Mouse (Mus musculus): ENCODE data around the gene Kin.

DNA sequence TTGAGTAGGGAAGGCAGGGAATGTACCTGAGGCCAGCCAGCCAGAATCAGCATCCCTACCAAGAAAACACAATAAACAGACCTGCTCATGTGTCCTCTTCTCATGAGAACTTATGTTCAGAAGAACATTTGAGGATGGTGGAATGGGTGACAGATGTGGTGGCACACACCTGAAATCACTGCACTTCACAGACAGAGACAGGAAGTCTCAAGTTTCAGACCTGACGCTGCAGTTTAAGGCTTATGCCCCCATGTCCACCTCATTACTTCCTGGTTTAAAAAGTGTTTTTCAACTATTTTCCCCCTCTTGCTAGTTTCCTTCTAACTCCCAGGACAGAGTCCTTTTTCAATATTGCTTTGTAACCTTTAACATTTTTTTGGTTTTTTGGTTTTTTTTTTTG lies 2.3 kb downstream of the Kin start:
- TF ChIP-seq POLR2A (IDR thresholded peaks at IDR 0.05; ENCODE audit: extremely low read depth, insufficient read depth, low read length) (no peak), CTCF (IDR thresholded peaks at IDR 0.05; ENCODE audit: extremely low read depth, insufficient read depth, low read length) (no peak)
